Mouse (Mus musculus) olfactory bulb, adult 2 months (tissue): Measurements from ENCODE around the gene AI481877. TPM values are rescaled to one million over a fixed set of nuclear protein-coding genes. Genes with fewer than 3 reads are reported as not detected.

Source experiments
- H3K27ac ChIP-seq: fragments of 200-500 bp; 2 replicates; pipeline ENCODE4 v1.5.1; 2012; ENCODE audit warnings: low read depth, low read length; ENCODE audit not compliant: insufficient read depth
- H3K4me1 ChIP-seq: fragments of 200-500 bp; 2 replicates; pipeline ENCODE4 v1.6.1; 2012; ENCODE audit warnings: low read length; ENCODE audit not compliant: control insufficient read depth, insufficient read depth
- H3K4me3 ChIP-seq: fragments of 200-500 bp; 2 replicates; pipeline ENCODE4 v1.5.1; 2012; ENCODE audit warnings: mild to moderate bottlenecking, low read depth, low read length, moderate library complexity; ENCODE audit not compliant: insufficient read depth
- CTCF ChIP-seq: fragments of 200-500 bp; IDR thresholded peaks from 2 replicates; pipeline ENCODE4 v1.5.1; 2012; ENCODE audit warnings: low read depth, mild to moderate bottlenecking, low read length, moderate library complexity; ENCODE audit not compliant: insufficient read depth
- POLR2A ChIP-seq: fragments of 200-500 bp; IDR thresholded peaks from 2 replicates; pipeline ENCODE4 v1.6.1; 2012; ENCODE audit warnings: mild to moderate bottlenecking, low read depth, low read length, moderate library complexity; ENCODE audit not compliant: insufficient read depth
- WGBS: fragments of 180-500 bp; shearing (Covaris S2); methylation state at CpG from one replicate; pipeline ENCODE4 v1.1.7; 2018; 5-methylcytosine and 5-hydroxymethylcytosine counted together
- polyA plus RNA-seq: library from polyadenylated mRNA; stranded (reverse); fragments of >200 nt; gene quantifications from 2 replicates; pipeline ENCODE4 v1.2.4, GENCODE M21; 2012; ENCODE audit warnings: low replicate concordance; ENCODE audit not compliant: missing spikeins, insufficient read depth, insufficient read length

The AI481877 gene
- polyA plus RNA-seq, 1 experiment, result not detected

DNA sequence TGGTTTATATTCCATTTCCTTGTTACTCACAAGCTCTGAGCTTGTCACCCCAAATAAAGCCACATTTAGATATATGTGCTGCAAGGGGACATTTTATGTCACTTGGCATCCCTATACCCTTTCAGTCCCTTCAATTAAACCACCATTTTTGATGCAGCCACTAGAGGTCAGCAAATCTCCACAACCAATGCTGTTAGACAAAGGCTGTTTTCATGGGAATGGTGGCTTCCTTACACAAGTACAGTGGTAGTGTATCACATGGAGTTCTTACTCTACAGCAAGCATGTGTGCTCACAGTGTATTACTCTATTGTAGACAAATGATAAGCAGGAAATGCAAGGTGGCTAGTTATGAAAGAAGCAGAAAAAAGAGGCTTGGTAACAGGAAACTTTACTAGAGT lies 42.4 kb downstream of the AI481877 start:
- Histone ChIP-seq H3K4me3 (no peak overlapping the region), H3K4me1 (no peaks in the 10 kb centered on the region), H3K27ac (no peak overlapping the region)
- TF ChIP-seq POLR2A (no peak), CTCF (no peak)

DNA sequence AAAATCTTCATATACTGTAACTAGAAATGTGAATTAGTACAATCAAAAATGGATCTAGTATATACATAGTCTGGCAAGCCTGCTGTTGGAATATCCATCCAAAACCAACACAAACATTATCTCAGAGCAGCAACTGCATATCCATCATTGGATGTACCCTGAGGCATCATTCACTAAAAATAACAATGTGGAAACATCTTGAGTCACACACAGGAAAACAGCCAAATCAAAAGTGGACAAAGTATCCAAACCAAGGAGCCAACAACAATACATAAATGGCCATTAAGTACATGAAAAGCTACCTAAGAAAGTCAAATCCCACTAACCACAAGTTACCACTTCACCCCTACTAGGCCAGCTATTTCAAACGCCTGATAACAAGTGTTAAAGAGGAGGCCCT lies 49.4 kb downstream of the AI481877 start:
- no peaks in the 10 kb centered on the region for H3K4me1 ChIP-seq
- TF ChIP-seq POLR2A (no peak), CTCF (no peak)
- 76% methylated on average over 1 of the region's 1 CpGs for WGBS
- H3K27ac ChIP-seq, result no peak overlapping the region
- no peak overlapping the region for H3K4me3 ChIP-seq

- Histone ChIP-seq H3K4me3 (no peak overlapping the region), H3K4me1 (no peaks in the 10 kb centered on the region), H3K27ac (no peak overlapping the region)
- no peak for TF ChIP-seq POLR2A
- TF ChIP-seq CTCF, result no peak
- 90% methylated on average over 2 of the region's 2 CpGs for WGBS
Measured at GRCm38 (mm10) chr4:59083430-59083829, 55.4 kb downstream of the AI481877 start.

DNA sequence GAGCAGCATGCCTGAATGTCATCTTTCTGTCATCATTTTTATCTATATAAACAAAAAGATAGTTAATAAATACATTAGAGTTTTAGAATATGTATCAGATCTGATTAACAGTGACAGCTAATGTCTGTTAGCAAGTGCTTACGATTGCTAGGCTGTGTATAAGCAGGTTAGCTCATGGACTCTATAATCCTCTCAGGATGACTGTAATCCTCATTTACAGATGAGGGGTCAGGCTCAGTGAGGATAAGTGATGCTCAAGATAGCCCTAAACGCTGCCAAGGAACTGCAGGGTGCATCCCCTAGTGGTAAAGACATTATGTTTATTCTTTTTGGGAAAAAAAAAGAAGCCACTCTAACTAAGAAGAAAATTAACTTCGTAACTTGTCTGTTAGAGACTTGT lies 69.5 kb downstream of the AI481877 start:
- H3K27ac ChIP-seq, result no peak overlapping the region
- no peak overlapping the region for H3K4me3 ChIP-seq
- 55% methylated on average over 3 of the region's 3 CpGs for WGBS
- H3K4me1 ChIP-seq, result no peaks in the 10 kb centered on the region
- no peak for TF ChIP-seq POLR2A
- TF ChIP-seq CTCF, result no peak

DNA sequence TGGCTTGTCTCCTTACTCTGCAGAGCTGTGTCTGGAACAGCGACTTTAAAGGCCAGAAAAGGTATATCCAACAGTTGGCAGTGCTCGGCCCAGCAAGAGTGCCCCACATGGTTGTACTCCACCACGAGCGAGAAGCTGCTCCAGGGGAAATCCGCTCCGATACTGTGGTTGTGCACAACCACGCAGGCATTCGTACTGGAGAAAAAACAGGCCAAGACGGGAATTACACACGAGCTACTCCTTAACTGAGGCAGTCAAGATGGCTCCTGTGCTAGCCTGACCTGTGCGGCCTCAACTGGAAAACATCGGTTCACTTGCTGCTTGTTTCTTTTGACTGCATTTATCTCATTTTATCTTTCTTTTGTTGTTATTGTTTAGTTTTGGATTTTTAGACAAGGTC lies 76.3 kb downstream of the AI481877 start:
- TF ChIP-seq CTCF, result no peak
- no peak for TF ChIP-seq POLR2A
- WGBS, result 82% methylated on average over 12 of the region's 12 CpGs
- H3K4me1 ChIP-seq, result no peaks in the 10 kb centered on the region
- no peak overlapping the region for H3K4me3 ChIP-seq
- H3K27ac ChIP-seq, result no peak overlapping the region

- 88% methylated on average over 3 of the region's 3 CpGs for WGBS
- TF ChIP-seq CTCF, result no peak
- TF ChIP-seq POLR2A, result no peak
- H3K4me3 ChIP-seq, result no peak overlapping the region
- H3K4me1 ChIP-seq, result no peaks in the 10 kb centered on the region
- H3K27ac ChIP-seq, result no peak overlapping the region
Measured at GRCm38 (mm10) chr4:59057929-59058328, 80.9 kb downstream of the AI481877 start.

GRCm38 (mm10) chr4:59051081-59051480 lies 87.7 kb downstream of the AI481877 start:
- Histone ChIP-seq H3K4me3 (no peak overlapping the region), H3K4me1 (no peaks in the 10 kb centered on the region), H3K27ac (no peak overlapping the region)
- TF ChIP-seq POLR2A, result no peak
- no peak for TF ChIP-seq CTCF
- WGBS, result 100% methylated on average over 1 of the region's 1 CpGs

DNA sequence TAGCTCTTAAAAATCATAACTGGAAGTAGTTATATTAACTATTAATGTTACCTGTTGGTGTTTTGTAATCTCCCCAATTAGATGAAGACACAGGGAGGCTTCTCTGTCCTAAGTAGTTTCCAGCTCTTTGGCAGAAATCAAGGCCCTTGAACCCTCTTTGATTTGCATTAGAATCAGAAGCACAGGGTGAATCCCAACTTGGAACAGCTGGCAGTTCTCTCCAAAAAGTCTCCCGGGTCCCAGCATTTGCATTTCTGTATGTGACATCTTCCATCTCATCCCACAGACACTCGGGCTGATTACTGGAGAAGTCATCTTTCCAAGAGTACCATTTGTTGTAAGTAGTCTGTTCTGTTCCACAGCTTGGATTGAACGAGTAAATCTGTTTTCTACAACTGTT lies 91.6 kb downstream of the AI481877 start:
- Histone ChIP-seq H3K4me1 (no peaks in the 10 kb centered on the region), H3K27ac (no peak overlapping the region), H3K4me3 (no peak overlapping the region)
- no peak for TF ChIP-seq POLR2A
- no peak for TF ChIP-seq CTCF
- 53% methylated on average over 3 of the region's 3 CpGs for WGBS

DNA sequence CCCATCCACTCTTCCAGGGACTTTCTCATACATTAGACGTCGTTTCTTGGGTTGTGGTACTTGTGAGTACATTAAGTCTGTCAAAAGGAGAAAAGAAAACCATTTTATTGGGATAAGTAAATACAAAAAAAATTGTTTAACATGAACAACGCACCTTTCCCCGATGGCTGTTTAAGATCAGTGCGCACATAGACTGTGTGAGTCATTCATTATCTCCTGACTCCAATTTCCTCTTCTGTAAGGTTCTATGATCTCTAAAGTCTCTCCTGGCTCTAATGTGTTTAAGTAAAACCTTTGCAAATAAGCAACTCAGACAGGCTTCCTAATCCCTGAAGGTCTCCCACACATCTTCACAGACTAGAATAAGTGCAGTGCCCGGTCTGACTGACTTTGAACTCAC lies 94.9 kb downstream of the AI481877 start:
- TF ChIP-seq POLR2A (no peak), CTCF (no peak)
- Histone ChIP-seq H3K4me3 (no peak overlapping the region), H3K4me1 (no peaks in the 10 kb centered on the region), H3K27ac (no peak overlapping the region)
- 87% methylated on average over 6 of the region's 6 CpGs for WGBS

GRCm38 (mm10) chr4:59043074-59043473 lies 95.7 kb downstream of the AI481877 start:
- 97% methylated on average over 5 of the region's 5 CpGs for WGBS
- TF ChIP-seq CTCF (no peak), POLR2A (no peak)
- Histone ChIP-seq H3K4me1 (no peaks in the 10 kb centered on the region), H3K27ac (no peak overlapping the region), H3K4me3 (no peak overlapping the region)
